Mouse (Mus musculus) midbrain, postnatal 0 days (tissue): ENCODE results near the gene Emilin2. TPM values are rescaled to one million over a fixed set of nuclear protein-coding genes. Genes with fewer than 3 reads are reported as not detected.

Source experiments
- ATAC-seq: fragments of 200-750 bp; cut with Nextera tagmentation; 2 replicates; pipeline ENCODE4 v1.8.0; 2017; ENCODE audit warnings: moderate number of reproducible peaks, mild to moderate bottlenecking, moderate TSS enrichment, moderate library complexity; ENCODE audit not compliant: low FRiP score
- DNase-seq: peaks from one replicate; pipeline ENCODE4 v3.0.0-alpha.2; 2015; ENCODE audit warnings: low spot score
- H3K27ac ChIP-seq: fragments of 300-500 bp; sonication (generic); 2 replicates; pipeline ENCODE4 v1.5.1; 2014; ENCODE audit warnings: low read depth, mild to moderate bottlenecking, low read length, mixed read lengths
- H3K27me3 ChIP-seq: fragments of 300-500 bp; sonication (generic); 2 replicates; pipeline ENCODE4 v1.6.1; 2014; ENCODE audit warnings: low read length, control low read depth, mixed read lengths; ENCODE audit not compliant: insufficient read depth
- H3K36me3 ChIP-seq: fragments of 300-500 bp; sonication (generic); 2 replicates; pipeline ENCODE4 v1.6.1; 2014; ENCODE audit warnings: low read length, control low read depth, mixed read lengths; ENCODE audit not compliant: insufficient read depth
- H3K4me1 ChIP-seq: fragments of 300-500 bp; sonication (generic); 2 replicates; pipeline ENCODE4 v1.6.1; 2014; ENCODE audit warnings: mild to moderate bottlenecking, control low read depth, antibody characterized with exemption, low read length, mixed read lengths; ENCODE audit not compliant: insufficient read depth
- H3K4me2 ChIP-seq: fragments of 300-500 bp; sonication (generic); 2 replicates; pipeline ENCODE4 v1.6.1; 2014; ENCODE audit warnings: low read depth, mild to moderate bottlenecking, low read length, mixed read lengths; ENCODE audit not compliant: poor library complexity, severe bottlenecking
- H3K4me3 ChIP-seq: fragments of 300-500 bp; sonication (generic); 2 replicates; pipeline ENCODE4 v1.5.1; 2014; ENCODE audit warnings: low read depth, mild to moderate bottlenecking, low read length, moderate library complexity
- H3K9ac ChIP-seq: fragments of 300-500 bp; sonication (generic); replicated peaks from 2 replicates; pipeline ENCODE4 v1.6.1; 2014; ENCODE audit warnings: mild to moderate bottlenecking, low read length, moderate library complexity, mixed read lengths; ENCODE audit not compliant: poor library complexity, severe bottlenecking
- H3K9me3 ChIP-seq: fragments of 300-500 bp; sonication (generic); 2 replicates; pipeline ENCODE4 v1.6.1; 2016; ENCODE audit warnings: low read length, control low read depth
- CTCF ChIP-seq: IDR thresholded peaks from 2 replicates; pipeline ENCODE4 v1.5.1; 2016; ENCODE audit warnings: antibody characterized with exemption, mild to moderate bottlenecking
- WGBS: fragments of 180-500 bp; shearing (Covaris S2); extraction: QIAGEN DNeasy Blood & Tissue Kit; methylation state at CpG from one replicate; pipeline ENCODE4 v1.1.7; 2014; 5-methylcytosine and 5-hydroxymethylcytosine counted together
- polyA plus RNA-seq: library from polyadenylated mRNA; unstranded; fragments of >200 nt; fragmentation: Nextera tagmentation; extraction: Ambion mirVana; gene quantifications from 2 replicates; pipeline ENCODE4 v1.2.1, GENCODE M21; 2015
- total RNA-seq: library from RNA; depleted of rRNA; stranded (reverse); fragments of >200 nt; gene quantifications from 2 replicates; pipeline ENCODE4 v1.2.3, GENCODE M21; 2014; rRNA removed

The Emilin2 gene
- total and polyA plus RNA-seq, 2 experiments from 2014 or later, result 0.93 to 1.9 TPM

GRCm38 (mm10) chr17:71206136-71206893 is 105.5 kb downstream of the Emilin2 start:
- 79% methylated on average over 12 of the region's 12 CpGs for WGBS
- Histone ChIP-seq H3K9ac (no peak overlapping the region), H3K9me3 (no peaks in the 10 kb centered on the region), H3K4me1 (no peaks in the 10 kb centered on the region), H3K4me2 (no peak overlapping the region), H3K36me3 (no peaks in the 10 kb centered on the region), H3K4me3 (no peak overlapping the region), H3K27ac (no peak overlapping the region), H3K27me3 (no peaks in the 10 kb centered on the region)
- TF ChIP-seq CTCF, result no peak
- DNase-seq (no peak), ATAC-seq (no peak)

GRCm38 (mm10) chr17:71204809-71205091 is 107.0 kb downstream of the Emilin2 start:
- Histone ChIP-seq H3K4me3 (no peak overlapping the region), H3K4me2 (no peak overlapping the region), H3K9me3 (no peaks in the 10 kb centered on the region), H3K36me3 (no peaks in the 10 kb centered on the region), H3K9ac (no peak overlapping the region), H3K4me1 (no peaks in the 10 kb centered on the region), H3K27ac (no peak overlapping the region), H3K27me3 (no peaks in the 10 kb centered on the region)
- DNase-seq (no peak), ATAC-seq (no peak)
- TF ChIP-seq CTCF, result no peak
- 91% methylated on average over 6 of the region's 6 CpGs for WGBS

GRCm38 (mm10) chr17:71203998-71204808 is 107.6 kb downstream of the Emilin2 start:
- H3K9me3 ChIP-seq, result no peaks in the 10 kb centered on the region
- no peaks in the 10 kb centered on the region for H3K36me3 ChIP-seq
- H3K4me1 ChIP-seq, result no peaks in the 10 kb centered on the region
- TF ChIP-seq CTCF, result no peak
- 95% methylated on average over 9 of the region's 9 CpGs for WGBS
- H3K4me2 ChIP-seq, result no peak overlapping the region
- H3K4me3 ChIP-seq, result no peak overlapping the region
- no peaks in the 10 kb centered on the region for H3K27me3 ChIP-seq
- no peak overlapping the region for H3K9ac ChIP-seq
- DNase-seq (no peak), ATAC-seq (no peak)
- H3K27ac ChIP-seq, result no peak overlapping the region

Other genes with a start within 250 kb of the Emilin2 start
- 53.4 and 61.7 TPM in 2 replicates for gene Lpin2, start 129.4 kb downstream of the Emilin2 start, total RNA-seq
- 33.0 and 39.1 TPM in 2 replicates for gene Lpin2, start 129.4 kb downstream of the Emilin2 start, polyA plus RNA-seq
- gene Gm4707, start 147.9 kb upstream of the Emilin2 start, total RNA-seq, result 9.1 and 40.7 TPM in 2 replicates
- 1.2 and 2.4 TPM in 2 replicates for gene Gm4707, start 147.9 kb upstream of the Emilin2 start, polyA plus RNA-seq
- gene Smchd1, start 163.4 kb upstream of the Emilin2 start, total RNA-seq, result 40.2 and 58.7 TPM in 2 replicates
- 30.2 and 33.4 TPM in 2 replicates for gene Smchd1, start 163.4 kb upstream of the Emilin2 start, polyA plus RNA-seq
- 0.44 and 0.80 TPM in 2 replicates for gene Ndc80, start 214.9 kb upstream of the Emilin2 start, total RNA-seq
- gene Ndc80, start 214.9 kb upstream of the Emilin2 start, polyA plus RNA-seq, result 2.8 and 3.3 TPM in 2 replicates
- 0.71 and 0.85 TPM in 2 replicates for gene Spdya, start 240.1 kb upstream of the Emilin2 start, total RNA-seq
- 2.5 and 2.7 TPM in 2 replicates for gene Spdya, start 240.1 kb upstream of the Emilin2 start, polyA plus RNA-seq